Mouse (Mus musculus): ENCODE measurements around the gene Susd6.

Gene Susd6

DNA sequence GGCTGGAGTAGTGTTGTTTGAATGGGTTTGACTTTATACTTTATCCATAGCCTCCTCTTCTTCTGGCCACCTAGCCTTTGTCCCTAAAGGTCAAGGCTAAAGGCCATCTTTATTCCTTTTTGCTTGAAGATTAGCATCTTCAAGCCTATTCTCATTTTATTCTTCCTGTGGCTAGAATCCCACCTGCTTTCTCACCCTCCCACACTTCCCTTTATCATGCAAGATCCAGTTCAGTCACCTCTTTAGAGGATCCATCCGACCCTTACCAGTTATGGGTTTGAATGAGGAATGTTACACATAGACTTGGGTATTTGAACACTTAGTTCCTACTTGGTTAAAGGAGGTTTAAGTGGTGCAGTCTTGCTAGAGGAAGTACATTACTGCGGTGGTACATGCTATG is 48.5 kb downstream of the Susd6 start:
- DNase-seq (ENCODE audit: extremely low spot score), result no peak

- no peak for DNase-seq (ENCODE audit: extremely low spot score)
These were observed 49.3 kb downstream of the Susd6 start for GRCm38 (mm10) chr12:80839631-80840030.

- no peak for DNase-seq (ENCODE audit: extremely low spot score)
These were observed 51.3 kb downstream of the Susd6 start for GRCm38 (mm10) chr12:80841618-80842017.

GRCm38 (mm10) chr12:80842609-80843008 is 52.3 kb downstream of the Susd6 start:
- DNase-seq (ENCODE audit: extremely low spot score), result no peak

GRCm38 (mm10) chr12:80843236-80843635 is 52.9 kb downstream of the Susd6 start:
- DNase-seq (ENCODE audit: extremely low spot score), result no peak

DNA sequence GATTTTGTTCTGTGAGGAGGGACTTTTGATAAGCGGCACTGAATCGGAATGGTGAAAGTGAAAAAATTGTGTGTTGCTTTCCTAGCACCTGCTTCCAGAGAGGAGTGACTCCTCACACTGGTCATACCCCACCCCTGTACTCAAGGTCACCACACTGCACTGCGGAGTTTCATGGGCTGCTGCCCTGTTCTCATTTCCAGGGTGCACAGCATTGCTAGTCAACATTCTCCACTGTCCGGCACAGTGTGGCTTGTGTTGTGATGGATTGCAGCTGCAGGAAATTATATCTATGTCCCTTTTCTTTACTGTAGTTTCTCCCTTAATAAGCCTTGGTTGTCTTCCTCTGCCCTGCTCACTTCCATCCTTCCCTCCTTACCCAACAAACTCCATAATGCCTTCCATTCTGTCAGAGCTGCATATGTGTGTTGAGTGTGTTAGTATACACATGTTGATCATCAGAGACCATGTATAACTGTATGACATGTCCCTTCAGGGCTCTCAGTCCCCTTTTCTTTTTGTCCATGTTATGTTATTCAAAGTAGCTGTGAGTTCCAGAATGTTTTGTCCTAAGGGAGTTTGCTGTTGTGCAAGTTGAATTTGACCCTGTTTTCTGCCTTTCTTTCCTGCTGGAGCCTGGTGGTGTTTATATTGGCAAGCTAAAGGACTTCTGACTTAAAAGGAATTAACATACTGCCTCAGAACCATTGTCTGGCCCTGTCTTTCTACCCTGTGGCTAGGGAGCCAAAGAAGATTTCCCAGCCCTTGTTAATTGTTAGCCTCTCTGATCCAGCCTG is 53.5 kb downstream of the Susd6 start:
- no peak for DNase-seq (ENCODE audit: extremely low spot score)

DNA sequence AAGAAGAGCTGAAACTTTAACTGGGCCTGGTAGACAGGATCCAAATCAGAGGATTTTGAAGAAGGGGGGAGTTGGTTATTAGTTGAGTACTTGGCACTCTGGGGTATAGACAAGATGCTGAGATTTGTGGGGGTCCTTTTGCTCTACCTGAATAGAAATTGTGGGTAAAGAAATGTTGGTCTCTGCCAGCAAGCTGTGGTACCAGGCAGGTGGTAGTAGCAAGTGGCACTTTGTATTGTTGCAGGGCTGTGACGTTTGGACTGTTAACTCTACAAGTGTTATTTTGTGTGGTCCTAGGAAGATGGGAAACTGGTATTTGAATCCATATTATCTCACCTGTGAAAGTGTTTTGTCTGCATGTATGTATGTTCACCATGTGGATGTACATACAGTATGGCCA is 55.6 kb downstream of the Susd6 start:
- DNase-seq (ENCODE audit: extremely low spot score), result no peak

DNA sequence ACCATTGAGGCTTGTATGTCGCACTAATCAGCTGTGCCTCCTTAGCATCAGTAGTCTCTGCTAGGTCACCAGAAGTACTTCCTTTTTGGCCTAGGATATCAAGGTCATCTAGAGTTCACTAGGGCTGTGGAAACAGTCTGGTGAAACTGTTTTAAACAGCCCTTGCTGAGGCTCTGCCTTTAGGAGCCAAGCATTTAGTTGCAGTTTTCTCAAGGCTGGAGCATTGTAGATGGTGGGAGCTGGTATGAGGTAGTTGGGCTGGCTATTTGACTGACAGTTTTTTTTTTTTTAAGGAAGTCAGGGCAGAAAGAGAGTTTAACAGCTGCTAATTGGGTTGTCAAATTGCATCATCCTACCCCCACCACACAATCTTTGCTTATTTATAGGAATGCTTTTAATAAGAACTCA is 56.6 kb downstream of the Susd6 start:
- DNase-seq (ENCODE audit: extremely low spot score), result no peak

DNA sequence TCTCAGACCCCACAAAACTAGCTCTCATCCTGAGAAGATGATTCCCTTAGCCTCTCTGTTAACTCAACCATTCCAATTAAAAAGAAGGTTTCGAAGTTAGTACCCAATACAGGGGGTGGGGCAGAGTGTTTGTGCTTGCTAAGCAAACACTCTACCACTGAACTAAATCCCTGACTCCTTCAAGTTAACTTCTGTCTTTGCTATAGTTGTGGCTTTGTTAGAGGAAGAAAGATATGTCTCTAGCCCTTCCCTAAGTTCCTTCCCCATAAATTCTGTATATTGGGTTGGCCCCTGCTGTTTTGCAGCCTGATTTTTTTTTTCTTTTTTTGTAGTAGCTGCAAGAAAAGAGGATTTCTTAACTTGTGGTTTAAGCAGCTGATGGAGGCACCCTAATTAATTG is 61.7 kb downstream of the Susd6 start:
- DNase-seq (ENCODE audit: extremely low spot score), result no peak

DNA sequence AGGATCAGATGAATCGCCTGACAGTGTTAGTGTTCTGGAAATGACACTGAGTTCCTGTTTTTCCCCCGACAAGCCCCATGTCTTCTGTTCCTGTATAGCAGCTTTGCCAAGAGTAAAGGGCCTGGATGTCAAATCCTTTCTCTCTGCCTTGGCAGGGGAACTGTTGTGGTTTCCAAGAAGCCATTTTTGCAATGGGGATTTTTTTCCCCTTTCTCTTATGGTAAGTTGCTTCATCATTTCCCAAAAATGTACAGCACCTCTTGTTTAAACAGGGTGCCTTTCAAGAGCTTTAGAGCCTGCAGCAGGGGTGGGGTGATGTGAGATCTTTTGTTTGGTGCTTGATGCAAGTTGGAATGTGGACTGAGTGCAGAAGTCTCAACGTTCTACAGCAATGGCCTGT is 63.4 kb downstream of the Susd6 start:
- DNase-seq (ENCODE audit: extremely low spot score), result no peak

DNA sequence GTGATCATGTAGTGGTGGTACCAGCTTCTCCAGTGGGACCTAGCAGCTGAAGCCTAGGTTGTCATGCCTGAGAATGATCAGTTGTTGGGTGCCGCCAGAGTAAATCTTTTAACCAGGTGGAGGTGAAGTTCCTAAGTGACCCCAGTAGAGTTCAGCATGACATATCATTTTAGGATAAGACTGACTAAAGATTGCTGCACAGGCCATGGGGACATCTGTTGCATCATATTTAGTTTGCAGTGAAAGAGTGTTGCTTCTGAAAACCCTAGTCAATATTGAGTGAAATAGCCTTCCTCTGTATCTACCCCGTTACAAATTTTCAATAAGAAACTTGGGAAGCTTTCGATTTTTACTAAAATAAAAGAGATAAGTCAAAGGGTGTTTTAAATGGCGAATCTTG is 64.4 kb downstream of the Susd6 start:
- DNase-seq (ENCODE audit: extremely low spot score), result no peak

DNA sequence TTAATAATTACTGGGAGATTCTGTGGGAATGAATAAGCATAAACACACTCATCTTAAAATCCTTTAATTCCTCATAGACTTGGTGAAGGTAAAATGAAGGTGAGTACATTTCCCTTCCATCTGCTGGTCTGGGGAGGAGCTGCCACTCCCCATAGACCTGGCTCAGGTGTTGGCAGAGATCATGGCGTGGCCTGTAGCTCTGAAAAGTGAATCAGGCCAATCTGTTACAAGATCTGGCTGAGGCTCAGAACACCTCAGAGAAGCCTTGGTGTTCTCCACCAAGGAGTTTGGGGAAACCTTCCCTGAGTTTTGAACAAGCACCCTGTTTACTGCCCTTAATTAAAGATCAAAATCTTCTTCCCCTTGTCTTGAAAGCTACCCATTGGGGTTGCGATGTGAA is 64.8 kb downstream of the Susd6 start:
- DNase-seq (ENCODE audit: extremely low spot score), result no peak

DNA sequence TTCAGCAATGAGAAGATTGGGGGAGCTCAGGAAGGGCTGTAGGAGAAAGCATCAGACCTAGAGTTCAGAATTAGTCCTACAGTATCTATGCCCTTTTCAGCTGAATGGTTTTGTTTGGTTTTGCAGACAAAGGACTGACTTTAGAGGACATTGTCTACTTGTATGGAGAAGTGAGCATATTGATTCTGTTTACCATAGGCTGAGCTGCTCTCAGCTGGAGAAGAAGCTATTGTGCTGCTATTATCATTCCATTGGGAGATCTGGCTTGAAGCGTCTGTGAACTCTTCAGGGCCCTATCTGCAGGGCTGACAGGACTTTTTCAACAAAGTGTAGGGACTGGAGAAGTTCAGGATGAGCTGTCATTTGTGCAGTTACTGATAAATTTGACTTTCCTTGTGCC is 65.3 kb downstream of the Susd6 start:
- DNase-seq (ENCODE audit: extremely low spot score), result no peak

DNA sequence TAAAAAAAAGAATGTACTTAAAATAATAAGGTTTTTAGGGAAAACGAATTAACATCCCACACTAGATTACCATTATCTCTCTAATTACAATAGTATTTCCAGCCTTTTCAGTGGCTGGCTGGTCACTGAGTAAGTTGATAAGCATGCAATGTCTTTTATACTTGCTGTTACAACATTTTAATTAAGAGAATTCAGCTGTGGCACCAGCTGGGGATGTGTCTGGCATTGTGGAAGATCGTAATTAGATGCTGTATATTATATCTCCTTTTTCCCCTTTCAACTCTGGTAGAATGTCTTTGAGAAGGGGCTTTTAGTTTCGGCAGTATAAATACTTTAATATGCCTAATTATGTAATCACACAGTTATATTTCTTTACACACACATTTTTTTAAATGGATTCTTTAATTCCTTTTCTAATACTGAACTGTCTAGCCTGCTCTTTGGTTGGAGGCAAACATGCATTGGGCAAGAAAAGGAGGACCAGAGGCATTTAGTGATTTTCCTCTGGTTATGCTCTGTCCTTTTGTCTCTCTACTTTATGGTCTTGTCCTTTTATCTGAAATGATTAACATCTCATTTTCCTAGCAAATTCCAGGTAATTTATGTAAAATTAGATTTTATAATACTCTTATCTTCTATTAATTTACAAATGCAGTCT is 67.5 kb downstream of the Susd6 start:
- no peak for DNase-seq (ENCODE audit: extremely low spot score)

DNA sequence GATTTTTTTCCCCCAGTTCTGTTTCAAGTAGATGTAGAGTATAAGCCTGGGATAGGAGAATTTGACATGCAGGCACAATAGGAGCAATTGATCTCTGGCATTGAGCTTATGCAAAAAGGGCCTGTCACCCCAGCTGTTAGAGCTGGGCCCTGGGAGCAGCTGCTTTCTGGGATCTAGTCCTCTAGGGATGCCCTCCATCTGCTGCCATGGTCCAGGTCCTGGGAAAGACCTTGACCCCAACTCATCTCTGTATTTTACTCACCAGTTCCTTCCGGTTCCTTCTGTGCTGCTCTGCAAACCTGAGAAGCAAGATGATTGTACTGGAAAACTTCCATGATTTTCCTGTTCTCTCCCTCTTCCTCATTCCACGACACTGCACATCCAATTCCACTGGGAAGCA is 68.0 kb downstream of the Susd6 start:
- DNase-seq (ENCODE audit: extremely low spot score), result no peak

DNA sequence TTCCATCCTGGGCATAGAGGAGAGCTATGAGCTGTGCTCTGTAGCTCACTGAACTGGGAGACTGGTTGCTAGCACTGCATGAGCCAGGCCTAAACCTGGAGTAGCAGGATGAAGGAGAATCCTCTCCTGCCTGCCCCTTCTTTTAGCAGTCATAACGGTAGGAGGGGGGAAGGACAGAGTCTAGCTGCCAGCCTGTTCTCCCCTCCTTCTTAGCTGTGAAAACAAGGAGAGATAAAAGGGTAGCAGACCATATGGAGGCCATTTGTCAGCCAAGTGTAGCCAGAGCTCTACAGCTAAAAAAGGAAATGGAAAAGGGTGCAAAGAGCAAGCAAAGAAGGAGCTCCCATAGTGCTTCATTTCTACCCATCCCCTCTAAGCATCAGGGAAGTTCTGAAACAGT is 71.6 kb downstream of the Susd6 start:
- DNase-seq (ENCODE audit: extremely low spot score), result peak; percentile 13

DNA sequence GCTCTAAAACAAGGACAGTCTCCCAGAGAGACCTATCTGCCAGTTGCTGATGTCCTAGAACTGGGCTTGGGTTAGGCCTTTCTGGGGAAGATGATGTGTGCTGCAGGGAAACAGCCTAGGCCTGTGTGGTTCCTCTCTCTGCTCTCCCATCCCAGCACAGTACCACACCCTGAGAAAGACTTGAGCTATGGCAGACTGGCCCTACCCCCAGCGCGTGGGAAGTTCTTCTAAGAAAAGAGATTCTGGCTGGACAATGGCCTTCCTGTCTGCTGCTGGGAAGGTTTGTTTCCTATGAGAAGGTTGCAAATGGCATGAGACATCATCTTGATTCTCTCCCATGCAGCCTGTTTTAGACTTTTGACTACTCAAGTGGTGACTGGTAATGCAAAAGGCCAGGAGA is 73.1 kb downstream of the Susd6 start:
- no peak for DNase-seq (ENCODE audit: extremely low spot score)

GRCm38 (mm10) chr12:80865175-80865574 is 74.9 kb downstream of the Susd6 start:
- DNase-seq (ENCODE audit: extremely low spot score), result no peak

GRCm38 (mm10) chr12:80866023-80866422 is 75.7 kb downstream of the Susd6 start:
- no peak for DNase-seq (ENCODE audit: extremely low spot score)

DNA sequence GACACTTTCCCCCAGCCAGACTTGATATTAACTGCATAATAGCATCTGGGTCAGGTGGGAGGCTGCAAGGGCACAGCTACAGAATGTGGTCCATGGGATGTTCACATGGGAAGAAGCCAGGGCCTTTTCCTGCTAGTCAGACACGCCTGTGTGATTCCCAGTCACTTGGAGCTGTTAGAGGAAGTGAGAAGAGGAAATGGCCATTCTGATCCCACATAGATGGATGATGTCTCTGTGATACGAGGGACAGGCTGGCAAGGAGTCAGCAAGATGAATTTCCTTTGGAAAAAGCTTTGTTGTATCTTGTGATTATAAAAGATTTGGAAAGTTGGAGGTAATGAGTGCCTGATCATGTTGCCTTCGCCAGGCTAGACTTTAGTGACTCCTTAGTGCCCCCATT is 76.8 kb downstream of the Susd6 start:
- DNase-seq (ENCODE audit: extremely low spot score), result no peak

DNA sequence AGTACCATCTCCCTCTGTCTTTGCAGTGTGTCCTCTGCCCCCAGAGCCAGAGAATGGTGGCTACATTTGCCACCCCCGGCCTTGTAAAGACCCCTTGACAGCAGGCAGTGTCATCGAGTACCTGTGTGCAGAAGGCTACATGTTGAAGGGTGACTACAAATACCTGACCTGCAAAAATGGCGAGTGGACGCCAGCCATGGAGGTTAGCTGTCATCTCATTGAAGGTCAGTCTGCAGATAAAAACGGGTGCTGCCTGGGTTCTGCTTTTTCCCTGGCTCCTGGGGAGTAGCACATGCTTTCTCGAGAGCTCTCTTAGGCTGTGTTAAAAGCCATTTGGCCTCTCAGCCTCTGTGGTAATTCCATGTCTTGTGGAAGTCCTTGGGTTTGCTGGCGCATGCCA is 78.1 kb downstream of the Susd6 start:
- DNase-seq (ENCODE audit: extremely low spot score), result no peak

- DNase-seq (ENCODE audit: extremely low spot score), result no peak
These were observed 87.1 kb downstream of the Susd6 start for GRCm38 (mm10) chr12:80877215-80878092.

DNA sequence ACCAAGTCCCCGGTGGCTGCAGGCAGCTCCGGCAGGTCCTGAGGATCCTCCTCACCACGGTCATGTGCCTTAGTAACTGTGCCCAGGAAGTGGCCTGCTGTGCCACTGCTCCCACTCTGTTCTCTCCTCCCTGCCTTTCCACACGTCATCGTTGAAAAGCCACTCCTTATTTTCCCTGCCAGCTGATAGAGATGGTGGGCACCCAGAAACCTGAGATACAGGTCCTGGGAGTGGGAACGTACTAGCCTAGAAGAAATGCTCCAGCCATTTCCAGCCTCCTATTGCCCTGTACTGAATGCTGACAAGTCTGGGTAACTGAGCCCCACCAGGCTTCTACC is 87.8 kb downstream of the Susd6 start:
- DNase-seq (ENCODE audit: extremely low spot score), result no peak

All from embryo, embryonic 9.5 days (tissue).